8 mouse cellular contexts compared by ENCODE assay signal in genomic region chr19:10013913-10014312, GRCm38 (mm10). TPM values are rescaled to one million over a fixed set of nuclear protein-coding genes. Genes with fewer than 3 reads are reported as not detected.
DNase-seq lines count a peak whose midpoint lies in the region; ATAC-seq lines count a peak whose summit lies in the region.

No protein-coding gene starts in this region.

- H3K27me3 ChIP-seq in midbrain, embryonic 12.5 days: peaks cover 17% of the 10 kb centered on the region
- H3K27me3 ChIP-seq in midbrain, embryonic 13.5 days: no peaks in the 10 kb centered on the region
- H3K27me3 ChIP-seq in stomach, embryonic 15.5 days (replicated peaks): no peaks in the 10 kb centered on the region

- no peaks in the 10 kb centered on the region for H3K36me3 ChIP-seq in midbrain, embryonic 12.5 days
- no peaks in the 10 kb centered on the region for H3K36me3 ChIP-seq in midbrain, embryonic 13.5 days
- no peaks in the 10 kb centered on the region for H3K36me3 ChIP-seq in stomach, embryonic 15.5 days

- peaks cover 13% of the 10 kb centered on the region for H3K4me1 ChIP-seq in midbrain, embryonic 12.5 days
- peaks cover 12% of the 10 kb centered on the region for H3K4me1 ChIP-seq in midbrain, embryonic 13.5 days (replicated peaks)
- H3K4me1 ChIP-seq in stomach, embryonic 15.5 days: peaks cover 25% of the 10 kb centered on the region

- 71% methylated on average over 5 of the region's 5 CpGs for WGBS in midbrain, embryonic 12.5 days
- WGBS in midbrain, embryonic 13.5 days: 77% methylated on average over 5 of the region's 5 CpGs
- WGBS in stomach, embryonic 15.5 days: 31% methylated on average over 5 of the region's 5 CpGs

- no peak overlapping the region for H3K9ac ChIP-seq in midbrain, embryonic 12.5 days (replicated peaks)
- no peak overlapping the region for H3K9ac ChIP-seq in midbrain, embryonic 13.5 days (replicated peaks)
- no peak overlapping the region for H3K9ac ChIP-seq in stomach, embryonic 15.5 days

- DNase-seq in gastrocnemius, postnatal 14 days: peak; percentile 77
- DNase-seq in kidney, postnatal 10 days: peak; percentile 73
- DNase-seq in c-Kit-positive CD71-positive TER-119-positive erythroid progenitor cells, embryonic 14.5 days (ENCODE audit: low spot score): no peak
- DNase-seq in cerebellum, adult 9-10 months: no peak
- no peak for DNase-seq in urinary bladder, adult 2 months (ENCODE audit: low spot score)

- no peak for ATAC-seq in midbrain, embryonic 12.5 days (ENCODE audit: low FRiP score, low read depth)
- no peak for ATAC-seq in midbrain, embryonic 13.5 days
- peak; percentile 28; the same call in 1 of the 2 replicates for ATAC-seq in stomach, embryonic 15.5 days (ENCODE audit: insufficient read depth, low FRiP score, low read depth)

- H3K4me3 ChIP-seq in midbrain, embryonic 12.5 days: no peak overlapping the region
- H3K4me3 ChIP-seq in midbrain, embryonic 13.5 days (replicated peaks): no peak overlapping the region
- H3K4me3 ChIP-seq in stomach, embryonic 15.5 days (replicated peaks): no peak overlapping the region

- H3K4me2 ChIP-seq in midbrain, embryonic 12.5 days (replicated peaks): no peak overlapping the region
- no peak overlapping the region for H3K4me2 ChIP-seq in midbrain, embryonic 13.5 days (replicated peaks)
- H3K4me2 ChIP-seq in stomach, embryonic 15.5 days: no peak overlapping the region

- H3K9me3 ChIP-seq in midbrain, embryonic 12.5 days: no peaks in the 10 kb centered on the region
- no peaks in the 10 kb centered on the region for H3K9me3 ChIP-seq in midbrain, embryonic 13.5 days
- no peaks in the 10 kb centered on the region for H3K9me3 ChIP-seq in stomach, embryonic 15.5 days

- H3K27ac ChIP-seq in midbrain, embryonic 12.5 days (replicated peaks): 0 out of 2 replicates have a peak overlapping the region, but pooled peaks have one; percentile 3
- no peak overlapping the region for H3K27ac ChIP-seq in midbrain, embryonic 13.5 days
- peak overlapping the region; percentile 91 for H3K27ac ChIP-seq in stomach, embryonic 15.5 days

- intact Hi-C loops in gastrocnemius, postnatal 14 days (cut with DNase I; ENCODE audit: low total_unique reads): no loop called here

RNA-seq across cellular contexts. Expression of gene Rab3il1, which starts 12.4 kb away (rescaled TPM):
- 28.2 and 34.2 TPM in 2 replicates for polyA plus RNA-seq in midbrain, embryonic 12.5 days (2016; fragmentation: Nextera tagmentation; extraction: Ambion mirVana)
- polyA plus RNA-seq in midbrain, embryonic 13.5 days (2015; fragmentation: Nextera tagmentation; extraction: Ambion mirVana): 21.0 and 21.4 TPM in 2 replicates
- total RNA-seq in gastrocnemius, postnatal 14 days (2021): 10 to 100 TPM in 1 of 2 experiments, 1 to 10 TPM in 1; 7.4 to 11.6 TPM
- 29.8 and 40.7 TPM in 2 replicates for polyA plus RNA-seq in stomach, embryonic 15.5 days (2015; fragmentation: Nextera tagmentation; extraction: Ambion mirVana)
- polyA plus RNA-seq in urinary bladder, adult 2 months (2012; rRNA removed): 22.0 and 23.6 TPM in 2 replicates

RNA-seq across cellular contexts. Expression of gene Best1, which starts 12.5 kb away (rescaled TPM):
- 1.1 TPM in 2 replicates for polyA plus RNA-seq in midbrain, embryonic 12.5 days (2016; fragmentation: Nextera tagmentation; extraction: Ambion mirVana)
- 1.8 and 2.0 TPM in 2 replicates for polyA plus RNA-seq in midbrain, embryonic 13.5 days (2015; fragmentation: Nextera tagmentation; extraction: Ambion mirVana)
- total RNA-seq in gastrocnemius, postnatal 14 days (2021): under 1 TPM; 0.29 to 0.41 TPM
- 0.80 TPM in 2 replicates for polyA plus RNA-seq in stomach, embryonic 15.5 days (2015; fragmentation: Nextera tagmentation; extraction: Ambion mirVana)
- polyA plus RNA-seq in urinary bladder, adult 2 months (2012; rRNA removed): 3.8 and 4.2 TPM in 2 replicates

RNA-seq across cellular contexts. Expression of gene Fads3, which starts 27.5 kb away (rescaled TPM):
- polyA plus RNA-seq in midbrain, embryonic 12.5 days (2016; fragmentation: Nextera tagmentation; extraction: Ambion mirVana): 9.6 and 10.7 TPM in 2 replicates
- 8.7 and 9.1 TPM in 2 replicates for polyA plus RNA-seq in midbrain, embryonic 13.5 days (2015; fragmentation: Nextera tagmentation; extraction: Ambion mirVana)
- 1 to 10 TPM; 5.4 to 6.0 TPM for total RNA-seq in gastrocnemius, postnatal 14 days (2021)
- polyA plus RNA-seq in stomach, embryonic 15.5 days (2015; fragmentation: Nextera tagmentation; extraction: Ambion mirVana): 17.2 and 17.6 TPM in 2 replicates
- 38.6 and 41.9 TPM in 2 replicates for polyA plus RNA-seq in urinary bladder, adult 2 months (2012; rRNA removed)

RNA-seq across cellular contexts. Expression of gene Fth1, which starts 33.5 kb away (rescaled TPM):
- polyA plus RNA-seq in midbrain, embryonic 12.5 days (2016; fragmentation: Nextera tagmentation; extraction: Ambion mirVana): 1,351 and 1,421 TPM in 2 replicates
- 1,344 and 1,356 TPM in 2 replicates for polyA plus RNA-seq in midbrain, embryonic 13.5 days (2015; fragmentation: Nextera tagmentation; extraction: Ambion mirVana)
- total RNA-seq in gastrocnemius, postnatal 14 days (2021): 1,000 to 10,000 TPM; 2,162 to 2,185 TPM
- polyA plus RNA-seq in stomach, embryonic 15.5 days (2015; fragmentation: Nextera tagmentation; extraction: Ambion mirVana): 1,700 and 1,987 TPM in 2 replicates
- 2,402 and 3,491 TPM in 2 replicates for polyA plus RNA-seq in urinary bladder, adult 2 months (2012; rRNA removed)

Comparison
In these comparisons a context has a peak if more than half of its experiments do, and no peak if none do; other contexts are left out.
1. DNase-seq: peak in gastrocnemius, postnatal 14 days (single experiment) and kidney, postnatal 10 days (single experiment); none in c-Kit-positive CD71-positive TER-119-positive erythroid progenitor cells, embryonic 14.5 days (single experiment), cerebellum, adult 9-10 months (single experiment) and urinary bladder, adult 2 months (single experiment).